Mouse (Mus musculus): ENCODE results near the gene Olfr463. TPM values are rescaled to one million over a fixed set of nuclear protein-coding genes. Genes with fewer than 3 reads are reported as not detected.
A peak's percentile ranks its signal among the peaks of the same experiment; 100 is the strongest.
"Not testable (repeated sequence)": the region's sequence is repeated elsewhere in the genome, so short reads cannot be mapped to it uniquely, and the experiment has no call there.

The Olfr463 gene
- polyA plus RNA-seq, 1 experiment from 2014 or later = not detected

- no peaks in the 10 kb centered on the region for H3K36me3 ChIP-seq
- no peak within 1 kb of the TSS for H3K4me2 ChIP-seq (replicated peaks)
- H3K9ac ChIP-seq = no peak within 1 kb of the TSS
- H3K27me3 ChIP-seq (replicated peaks) = no peaks in the 10 kb centered on the region; the same call in 1 of the 2 replicates
- H3K4me3 ChIP-seq (replicated peaks) = no peak within 1 kb of the TSS
- no peak within 1 kb of the TSS for H3K27ac ChIP-seq
- H3K4me1 ChIP-seq (replicated peaks) = 0 out of 2 replicates have a peak, but pooled peaks cover 3% of the 10 kb centered on the region
- 74% methylated on average over 6 of the region's 6 CpGs for WGBS
- H3K9me3 ChIP-seq = no peaks in the 10 kb centered on the region
- no peak for ATAC-seq
Observed at GRCm38 (mm10) chr11:87875436-87875835, 21.8 kb downstream of the Olfr463 start, which contains the start of gene Epx. Gene Epx, minus strand, starts transcription at chr11:87875536.

DNA sequence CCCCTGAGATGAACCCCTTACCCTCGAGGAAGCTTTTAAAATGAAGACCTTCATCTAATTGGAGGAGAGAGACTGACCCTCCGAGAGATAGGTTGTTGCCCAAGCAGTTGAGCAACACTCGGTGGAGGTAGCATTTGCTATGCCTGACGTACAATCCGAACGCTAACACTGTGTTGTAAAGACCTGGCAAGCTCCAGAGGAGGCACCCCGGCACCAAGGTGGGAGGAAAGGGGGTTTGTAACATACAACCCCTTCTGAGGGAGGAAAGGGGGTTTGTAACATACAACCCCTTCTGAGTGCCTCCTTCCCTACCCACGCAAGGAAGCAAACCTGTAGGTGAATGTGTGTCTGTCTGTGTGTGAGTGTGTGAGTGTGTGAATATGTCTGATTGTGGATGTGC lies 25.4 kb downstream of the Olfr463 start:
- no peak overlapping the region for H3K4me3 ChIP-seq (replicated peaks)
- H3K9me3 ChIP-seq = no peaks in the 10 kb centered on the region
- no peaks in the 10 kb centered on the region for H3K36me3 ChIP-seq
- WGBS = 34% methylated on average over 8 of the region's 8 CpGs
- no peaks in the 10 kb centered on the region; the same call in 1 of the 2 replicates for H3K27me3 ChIP-seq (replicated peaks)
- ATAC-seq = no peak
- no peak overlapping the region for H3K27ac ChIP-seq
- no peaks in the 10 kb centered on the region for H3K4me1 ChIP-seq (replicated peaks)
- H3K9ac ChIP-seq = no peak overlapping the region
- no peak overlapping the region for H3K4me2 ChIP-seq (replicated peaks)

DNA sequence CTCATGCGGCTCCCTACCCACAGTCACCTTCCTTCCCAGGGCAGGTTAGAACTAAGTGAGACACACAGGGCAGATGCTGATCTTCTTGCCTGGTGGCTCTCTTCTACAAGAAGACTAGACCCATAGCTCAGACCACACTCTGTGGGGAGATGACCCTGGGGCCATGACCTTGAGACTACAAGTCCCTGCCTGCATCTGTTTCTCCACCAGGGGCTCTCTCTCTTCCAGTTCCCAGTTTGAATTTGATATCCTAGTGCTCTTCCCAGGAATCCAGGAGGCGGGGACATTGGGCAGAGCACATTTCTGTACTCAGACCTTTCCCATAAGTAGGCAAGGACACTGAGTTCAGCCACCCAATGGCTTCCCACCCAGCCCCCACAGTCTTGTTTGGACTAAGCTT lies 27.1 kb downstream of the Olfr463 start:
- no peak for ATAC-seq
- 74% methylated on average over 2 of the region's 2 CpGs for WGBS
- H3K4me1 ChIP-seq (replicated peaks) = no peaks in the 10 kb centered on the region
- H3K9ac ChIP-seq = no peak overlapping the region
- no peak overlapping the region for H3K4me2 ChIP-seq (replicated peaks)
- H3K4me3 ChIP-seq (replicated peaks) = no peak overlapping the region
- no peak overlapping the region for H3K27ac ChIP-seq
- no peaks in the 10 kb centered on the region for H3K27me3 ChIP-seq (replicated peaks)
- H3K36me3 ChIP-seq = no peaks in the 10 kb centered on the region
- H3K9me3 ChIP-seq = no peaks in the 10 kb centered on the region

DNA sequence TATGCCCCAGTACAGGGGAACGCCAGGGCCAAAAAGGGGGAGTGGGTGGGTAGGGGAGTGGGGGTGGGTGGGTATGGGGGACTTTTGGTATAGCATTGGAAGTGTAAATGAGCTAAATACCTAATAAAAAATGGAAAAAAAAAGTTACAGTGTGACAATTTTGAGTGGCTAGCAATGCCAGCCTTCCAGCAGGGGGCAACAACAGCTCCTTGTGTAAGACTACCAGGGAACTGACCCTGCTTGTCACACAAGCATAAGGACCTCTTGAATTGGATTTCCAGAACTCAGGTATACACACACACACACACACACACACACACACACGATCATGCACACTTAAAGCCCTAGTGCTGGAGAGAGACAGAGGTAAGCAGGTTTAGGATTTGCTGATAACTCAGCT lies 30.3 kb downstream of the Olfr463 start:
- not testable (repeated sequence) for H3K27ac ChIP-seq; H3K9ac ChIP-seq; H3K36me3 ChIP-seq; H3K4me2 ChIP-seq (replicated peaks); ATAC-seq; H3K4me3 ChIP-seq (replicated peaks); H3K4me1 ChIP-seq (replicated peaks); H3K9me3 ChIP-seq; H3K27me3 ChIP-seq (replicated peaks)
- 80% methylated on average over 1 of the region's 2 CpGs for WGBS

DNA sequence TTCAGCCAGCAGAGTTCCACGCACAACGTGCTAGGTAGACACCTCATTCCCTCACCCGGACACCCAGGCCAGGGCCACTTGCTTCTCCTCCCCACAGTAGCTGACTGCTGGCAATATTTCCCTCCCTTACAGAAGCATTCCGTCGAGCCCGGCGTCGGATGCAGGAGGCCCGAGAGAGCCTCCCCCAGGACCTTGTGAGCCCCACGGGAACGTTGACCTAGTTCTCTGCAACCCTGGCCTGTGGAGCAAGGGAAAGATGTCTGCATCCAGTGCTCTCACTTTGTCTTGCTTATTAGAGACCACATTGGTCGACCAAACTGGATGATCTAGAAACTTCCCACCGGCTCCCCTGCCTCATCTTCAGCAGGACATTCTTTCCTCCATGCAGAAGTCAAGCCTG lies 34.4 kb downstream of the Olfr463 start:
- no peak for ATAC-seq
- H3K4me1 ChIP-seq (replicated peaks) = no peaks in the 10 kb centered on the region
- H3K27me3 ChIP-seq (replicated peaks) = no peaks in the 10 kb centered on the region
- H3K4me3 ChIP-seq (replicated peaks) = no peak overlapping the region
- peaks cover 5% of the 10 kb centered on the region; the same call in 1 of the 2 replicates for H3K36me3 ChIP-seq
- H3K4me2 ChIP-seq (replicated peaks) = no peak overlapping the region
- 89% methylated on average over 13 of the region's 13 CpGs for WGBS
- H3K27ac ChIP-seq = no peak overlapping the region
- no peak overlapping the region for H3K9ac ChIP-seq
- H3K9me3 ChIP-seq = no peaks in the 10 kb centered on the region

GRCm38 (mm10) chr11:87860426-87860825 lies 36.8 kb downstream of the Olfr463 start:
- Histone ChIP-seq H3K4me1 (replicated peaks) (no peaks in the 10 kb centered on the region), H3K36me3 (peaks cover 6% of the 10 kb centered on the region; the same call in 1 of the 2 replicates), H3K27ac (no peak overlapping the region), H3K4me2 (replicated peaks) (no peak overlapping the region), H3K9me3 (no peaks in the 10 kb centered on the region), H3K4me3 (replicated peaks) (no peak overlapping the region), H3K27me3 (replicated peaks) (no peaks in the 10 kb centered on the region), H3K9ac (no peak overlapping the region)
- 79% methylated on average over 9 of the region's 9 CpGs for WGBS
- no peak for ATAC-seq

DNA sequence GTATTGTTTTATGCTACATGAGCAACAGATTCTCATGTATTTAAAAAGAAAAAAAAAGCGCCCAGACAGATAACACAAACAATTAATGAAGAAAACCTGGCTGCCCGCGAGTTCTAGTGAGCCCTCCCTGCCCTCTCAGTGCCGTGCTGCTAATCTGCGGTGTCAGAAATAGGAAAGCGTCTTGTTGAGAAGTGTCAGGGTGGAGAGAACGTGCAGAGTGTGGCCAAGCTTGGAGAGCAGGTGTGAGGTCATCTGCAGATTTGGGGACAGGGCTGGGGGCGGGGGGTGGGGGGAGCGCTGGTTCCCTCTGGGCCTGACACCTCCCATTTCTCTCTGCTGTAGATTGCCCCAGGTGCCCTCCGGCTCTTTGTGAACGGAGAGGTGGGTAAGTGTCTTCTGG lies 37.9 kb downstream of the Olfr463 start:
- no peak overlapping the region for H3K9ac ChIP-seq
- no peak overlapping the region for H3K4me3 ChIP-seq (replicated peaks)
- H3K4me2 ChIP-seq (replicated peaks) = no peak overlapping the region
- no peak for ATAC-seq
- no peaks in the 10 kb centered on the region for H3K4me1 ChIP-seq (replicated peaks)
- no peaks in the 10 kb centered on the region for H3K27me3 ChIP-seq (replicated peaks)
- WGBS = 88% methylated on average over 11 of the region's 11 CpGs
- no peaks in the 10 kb centered on the region for H3K9me3 ChIP-seq
- H3K27ac ChIP-seq = no peak overlapping the region
- peaks cover 6% of the 10 kb centered on the region; the same call in 1 of the 2 replicates for H3K36me3 ChIP-seq

- 87% methylated on average over 7 of the region's 7 CpGs for WGBS
- H3K4me3 ChIP-seq (replicated peaks) = no peak overlapping the region
- peaks cover 3% of the 10 kb centered on the region for H3K4me1 ChIP-seq (replicated peaks)
- no peaks in the 10 kb centered on the region for H3K27me3 ChIP-seq (replicated peaks)
- H3K36me3 ChIP-seq = 0 out of 2 replicates have a peak, but pooled peaks cover 6% of the 10 kb centered on the region
- no peak overlapping the region for H3K9ac ChIP-seq
- H3K9me3 ChIP-seq = no peaks in the 10 kb centered on the region
- ATAC-seq = no peak
- H3K27ac ChIP-seq = no peak overlapping the region
- H3K4me2 ChIP-seq (replicated peaks) = no peak overlapping the region
Observed at GRCm38 (mm10) chr11:87854550-87854949, 42.6 kb downstream of the Olfr463 start.

GRCm38 (mm10) chr11:87853597-87853954 lies 43.6 kb downstream of the Olfr463 start:
- Histone ChIP-seq H3K27ac (peak overlapping the region; percentile 66; the same call in 1 of the 2 replicates), H3K9ac (peak overlapping the region; percentile 51), H3K27me3 (replicated peaks) (no peaks in the 10 kb centered on the region), H3K36me3 (0 out of 2 replicates have a peak, but pooled peaks cover 6% of the 10 kb centered on the region), H3K9me3 (no peaks in the 10 kb centered on the region), H3K4me1 (replicated peaks) (peaks cover 3% of the 10 kb centered on the region), H3K4me3 (replicated peaks) (peak overlapping the region; percentile 64), H3K4me2 (replicated peaks) (peak overlapping the region; percentile 85)
- peak; percentile 46 for ATAC-seq
- WGBS = 34% methylated on average over 8 of the region's 8 CpGs

DNA sequence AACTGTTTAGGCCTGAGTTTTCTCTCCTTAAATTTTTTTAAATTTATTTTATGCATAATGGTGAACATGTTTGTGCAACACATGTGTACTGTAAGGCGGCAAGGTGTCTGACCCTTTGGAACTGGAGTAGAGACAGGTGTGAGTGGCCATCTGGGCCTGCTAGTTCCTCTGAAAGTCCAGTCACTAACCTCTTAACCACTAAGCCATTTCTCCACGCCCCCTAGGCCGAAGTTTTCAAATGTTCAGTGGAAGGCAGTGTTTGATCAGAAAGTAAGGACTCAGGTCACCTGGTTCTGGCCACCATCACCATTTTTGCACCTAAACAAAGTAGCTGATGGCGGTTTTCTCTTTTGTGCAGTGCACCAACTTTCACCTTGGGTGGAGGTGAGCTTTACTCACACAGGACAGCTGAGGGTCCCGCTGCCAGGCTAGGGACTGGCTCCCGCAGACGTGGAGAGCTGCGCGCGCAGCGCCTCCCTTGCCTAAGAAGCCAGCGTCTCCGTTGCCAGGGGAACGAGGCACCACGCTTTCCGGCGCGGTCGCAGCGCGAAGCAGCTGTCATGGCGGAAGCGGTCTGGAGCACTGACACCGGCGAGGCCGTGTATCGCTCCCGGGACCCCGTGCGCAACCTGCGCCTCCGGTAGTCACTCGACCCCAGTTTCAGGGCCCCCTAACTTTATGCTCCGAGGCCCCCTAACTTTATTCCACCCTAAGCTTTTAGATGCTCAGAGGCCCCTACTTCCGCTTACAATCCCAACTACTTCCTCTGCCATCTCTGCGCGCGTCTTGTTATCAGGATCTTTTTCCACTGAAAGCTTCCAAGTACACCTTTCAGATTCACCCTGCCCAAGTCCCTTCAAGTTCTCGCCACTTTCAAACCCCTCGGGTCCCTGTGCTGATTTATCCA lies 44.2 kb downstream of the Olfr463 start, which contains the start of gene Mks1:
TSS of gene Mks1 (plus strand) at position 526 of the 907 bp plus-strand sequence.
- WGBS = 4% methylated on average over 40 of the region's 40 CpGs
- peak within 1 kb of the TSS; percentile 85 for H3K4me2 ChIP-seq (replicated peaks)

DNA sequence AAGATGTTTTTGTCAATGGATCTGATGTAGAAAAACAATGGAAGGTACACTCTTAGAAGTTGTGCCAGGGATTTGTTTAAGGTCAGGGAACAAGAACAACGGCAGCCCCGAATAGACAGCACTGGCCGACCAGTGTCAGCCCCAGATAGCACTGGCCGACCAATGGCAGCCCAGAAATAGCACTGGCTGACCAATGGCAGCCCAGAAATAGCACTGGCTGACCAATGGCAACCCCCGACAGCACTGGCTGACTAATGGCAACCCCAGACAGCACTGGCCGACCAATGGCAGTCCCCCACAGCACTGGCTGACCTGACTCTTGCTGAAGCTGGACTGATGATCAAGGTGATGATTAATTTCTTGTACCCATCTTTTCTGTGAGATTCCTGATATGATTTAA lies 49.3 kb downstream of the Olfr463 start:
- ATAC-seq = no peak
- no peak overlapping the region for H3K9ac ChIP-seq
- no peaks in the 10 kb centered on the region for H3K4me1 ChIP-seq (replicated peaks)
- H3K4me3 ChIP-seq (replicated peaks) = no peak overlapping the region
- no peaks in the 10 kb centered on the region for H3K9me3 ChIP-seq
- no peaks in the 10 kb centered on the region for H3K27me3 ChIP-seq (replicated peaks)
- no peak overlapping the region for H3K4me2 ChIP-seq (replicated peaks)
- 68% methylated on average over 6 of the region's 6 CpGs for WGBS
- H3K36me3 ChIP-seq = no peaks in the 10 kb centered on the region
- no peak overlapping the region for H3K27ac ChIP-seq

More for the DNA sequence above, 44.2 kb downstream of the Olfr463 start, which contains the start of gene Mks1:
- H3K9ac ChIP-seq = peak within 1 kb of the TSS; percentile 51
- H3K36me3 ChIP-seq = 0 out of 2 replicates have a peak, but pooled peaks cover 2% of the 10 kb centered on the region
- peak within 1 kb of the TSS; percentile 66; the same call in 1 of the 2 replicates for H3K27ac ChIP-seq
- H3K4me3 ChIP-seq (replicated peaks) = peak within 1 kb of the TSS; percentile 64
- H3K27me3 ChIP-seq (replicated peaks) = no peaks in the 10 kb centered on the region
- H3K4me1 ChIP-seq (replicated peaks) = peaks cover 3% of the 10 kb centered on the region
- H3K9me3 ChIP-seq = no peaks in the 10 kb centered on the region
- ATAC-seq = peak; percentile 97

DNA sequence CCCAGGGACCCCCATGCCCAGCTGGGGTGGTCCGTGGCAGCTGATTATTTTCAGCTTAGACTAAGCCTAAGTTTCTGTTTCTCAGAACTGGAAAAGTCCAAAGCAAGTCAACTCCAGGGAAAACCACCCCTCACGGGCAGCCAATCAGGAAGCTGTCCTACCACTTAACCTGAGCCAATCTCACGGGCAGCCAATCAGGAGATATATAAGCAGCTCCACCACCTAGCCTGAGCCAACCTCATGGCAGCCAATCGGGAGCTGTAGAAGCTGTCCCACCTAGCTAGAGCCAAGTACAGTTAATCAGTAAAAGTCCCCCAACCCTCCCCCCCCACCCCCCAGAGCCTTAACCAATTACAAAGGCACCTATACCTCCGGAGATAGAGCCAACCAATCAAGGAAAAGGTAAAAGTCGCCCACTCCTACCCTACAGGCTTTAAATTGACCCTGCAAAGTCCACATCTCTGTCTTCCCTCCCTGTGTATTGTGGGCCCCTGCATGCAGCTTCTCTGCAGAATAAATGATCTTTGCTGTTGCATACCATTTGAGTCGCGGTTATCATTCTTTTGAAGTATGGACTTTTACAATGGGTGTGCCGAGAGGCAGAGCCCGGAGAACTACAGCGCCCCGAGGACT lies 50.1 kb downstream of the Olfr463 start:
- H3K27ac ChIP-seq = peak overlapping the region; percentile 40; the same call in 1 of the 2 replicates
- 60% methylated on average over 12 of the region's 12 CpGs for WGBS
- H3K4me2 ChIP-seq (replicated peaks) = peak overlapping the region; percentile 12; the same call in 1 of the 2 replicates
- H3K4me3 ChIP-seq (replicated peaks) = no peak overlapping the region
- no peaks in the 10 kb centered on the region for H3K9me3 ChIP-seq
- no peak overlapping the region for H3K9ac ChIP-seq
- no peaks in the 10 kb centered on the region for H3K27me3 ChIP-seq (replicated peaks)
- no peaks in the 10 kb centered on the region for H3K4me1 ChIP-seq (replicated peaks)
- no peaks in the 10 kb centered on the region for H3K36me3 ChIP-seq
- peak; percentile 94 for ATAC-seq
